Mouse (Mus musculus) urinary bladder, adult 18-20 months (tissue): ENCODE measurements at regions not wholly inside any gene's neighbourhood (a gene's known extent, or its start where the extent isn't known, plus 50 kb on each side); places are given as distances from the start of the nearest gene placed in this dataset.

Experiments
- DNase-seq, 2 experiments: peaks; one replicate each; pipeline ENCODE4 v3.0.0; 2022; ENCODE audit warnings: low spot score in 2 of 2, mixed read lengths in 2 of 2

DNA sequence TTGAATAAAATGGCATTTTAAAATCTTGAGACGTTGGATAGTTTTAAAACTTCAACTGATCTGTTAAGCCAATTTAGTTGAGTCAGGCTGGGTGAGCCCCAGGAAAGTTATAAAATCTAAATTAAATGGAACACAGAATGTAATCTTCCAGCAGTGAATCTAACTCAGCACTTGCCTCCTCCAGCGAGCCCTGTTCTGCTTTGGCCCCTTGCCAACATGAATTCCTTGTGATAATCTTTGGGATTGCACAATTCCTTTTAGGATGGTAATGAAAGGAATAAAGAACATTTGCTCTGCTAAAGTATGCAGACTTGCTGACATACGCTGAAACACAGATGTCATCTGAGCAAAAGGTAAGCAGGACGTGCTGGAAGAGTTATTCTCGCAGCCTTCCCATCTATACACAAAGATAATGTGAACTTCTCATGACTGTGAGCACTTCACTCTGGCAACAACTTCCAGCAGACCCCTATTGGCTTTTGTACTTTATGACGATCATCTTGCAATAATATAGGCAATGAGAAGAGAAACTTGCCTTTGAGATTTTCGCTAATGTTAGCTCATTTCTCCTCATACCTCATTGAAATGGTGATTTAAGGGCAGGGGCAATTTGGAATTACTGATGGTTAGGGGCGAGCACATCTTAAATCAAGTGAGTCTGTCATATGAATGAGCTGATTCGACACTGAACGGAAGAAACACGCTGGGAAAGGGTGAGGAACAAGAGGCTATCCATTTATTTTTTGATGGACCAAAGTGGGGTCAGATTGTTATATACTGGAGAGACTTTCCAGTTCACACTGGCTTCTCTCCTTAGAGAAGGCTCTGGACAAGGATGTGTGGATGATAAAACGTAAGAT, 216.3 kb upstream of the Pdzrn3 start:
- peak in 1 of 2 experiments; percentile 42 for DNase-seq

DNA sequence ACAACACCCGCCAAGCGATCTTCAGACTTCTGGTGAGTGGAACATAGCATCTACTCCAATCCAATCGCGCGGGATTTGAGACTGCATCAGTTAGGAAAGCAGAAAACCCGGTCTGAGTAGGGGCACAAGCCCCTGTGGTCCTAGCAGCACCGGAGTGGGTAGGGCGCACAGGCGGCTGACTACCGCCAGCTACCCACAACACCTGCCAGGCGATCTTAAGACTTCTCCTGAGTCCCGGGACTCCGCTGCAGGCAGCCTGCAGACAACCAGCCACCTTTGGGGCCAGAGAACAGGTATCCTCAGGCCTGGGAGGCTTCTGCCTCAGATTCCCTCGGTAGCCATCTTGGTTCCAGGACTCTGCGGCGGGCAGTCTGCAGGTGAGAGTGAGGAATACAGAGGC, 208.2 kb upstream of the Pdzrn3 start:
- DNase-seq, result no peak

DNA sequence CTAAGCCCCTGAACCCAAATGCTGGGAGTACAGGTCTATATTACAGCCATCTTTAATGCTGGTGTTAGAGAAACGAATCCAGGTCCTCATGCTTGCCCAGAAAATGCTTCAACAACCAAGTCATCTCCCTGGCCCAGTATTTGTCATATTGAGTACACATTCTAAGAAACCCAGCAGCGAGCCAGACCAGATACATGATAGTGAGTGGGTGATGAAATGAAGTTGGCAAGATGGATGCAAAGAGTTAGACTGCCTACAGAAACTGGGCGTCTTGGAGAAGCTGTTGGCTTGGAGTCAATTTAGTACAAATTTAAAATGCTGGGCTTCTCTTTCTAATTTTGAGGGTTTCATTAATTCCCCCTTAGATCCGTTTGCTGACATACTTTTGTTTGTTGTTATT, 203.1 kb upstream of the Pdzrn3 start:
- no peak for DNase-seq

DNA sequence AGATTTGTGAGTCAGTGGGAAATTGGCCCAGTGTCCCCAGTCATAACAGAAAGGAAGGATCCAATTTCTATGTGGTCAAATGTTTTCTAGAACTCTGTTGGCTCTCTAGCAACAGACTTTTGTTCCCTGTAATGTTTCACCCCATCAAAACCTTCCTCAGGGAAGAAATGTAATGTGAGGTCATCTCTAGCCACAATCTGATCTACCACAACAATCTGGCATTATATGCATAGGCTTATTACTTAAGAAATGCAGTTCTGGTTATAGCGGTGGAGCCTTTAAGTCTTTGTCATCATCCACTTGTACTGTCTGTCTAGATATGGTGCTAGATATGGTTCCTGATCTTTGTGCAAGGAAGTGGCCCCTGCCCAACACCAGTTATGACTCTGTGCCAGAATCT, 178.4 kb upstream of the Pdzrn3 start:
- no peak for DNase-seq

- no peak for DNase-seq
Observed at GRCm38 (mm10) chr6:101554965-101555604, 177.4 kb upstream of the Pdzrn3 start.

- DNase-seq, result no peak
Observed at GRCm38 (mm10) chr6:101550501-101551268, 173.0 kb upstream of the Pdzrn3 start.

DNA sequence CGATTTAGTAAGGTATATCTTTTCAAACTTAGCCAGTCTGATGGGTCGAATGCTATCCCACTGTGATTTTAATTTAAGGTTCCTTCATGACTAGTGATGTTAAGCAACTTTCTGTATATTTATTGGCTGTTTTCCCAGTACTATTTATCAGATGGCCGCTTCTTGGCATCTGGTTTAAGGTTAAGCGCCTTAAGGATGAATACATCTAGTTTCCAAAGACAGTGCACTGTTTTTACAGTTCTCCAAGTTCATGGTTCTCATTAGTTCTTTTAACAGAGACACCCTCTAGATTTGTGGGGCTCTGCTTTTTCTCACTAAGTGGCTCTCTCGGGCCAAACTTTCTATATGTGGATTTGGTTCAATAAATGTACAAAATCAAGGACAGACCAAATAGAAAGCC, 159.9 kb upstream of the Pdzrn3 start:
- no peak for DNase-seq

- DNase-seq, result peak in 1 of 2 experiments; percentile 18
Observed at GRCm38 (mm10) chr6:101534214-101535052, 156.7 kb upstream of the Pdzrn3 start.

DNA sequence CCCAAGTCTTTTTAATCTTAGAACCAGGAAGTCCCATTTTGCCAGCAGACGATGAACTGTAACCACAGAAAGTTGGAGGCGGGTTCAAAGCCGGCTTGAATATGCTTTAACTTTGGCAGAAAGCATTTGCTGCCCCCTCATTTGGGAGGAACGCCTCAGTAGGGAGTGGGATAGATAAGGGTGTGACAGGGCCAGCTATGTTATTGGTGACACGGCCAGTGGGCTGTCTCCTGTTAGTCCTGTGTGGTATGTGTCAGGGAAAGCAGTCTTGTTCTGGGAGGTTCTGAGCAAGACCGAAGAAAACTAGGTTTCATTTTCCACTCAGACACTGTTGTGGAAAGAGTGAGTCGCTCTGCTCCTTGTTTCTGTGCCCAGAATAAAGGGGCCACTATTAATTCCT, 154.7 kb upstream of the Pdzrn3 start:
- peak in 1 of 2 experiments; percentile 9 for DNase-seq

DNA sequence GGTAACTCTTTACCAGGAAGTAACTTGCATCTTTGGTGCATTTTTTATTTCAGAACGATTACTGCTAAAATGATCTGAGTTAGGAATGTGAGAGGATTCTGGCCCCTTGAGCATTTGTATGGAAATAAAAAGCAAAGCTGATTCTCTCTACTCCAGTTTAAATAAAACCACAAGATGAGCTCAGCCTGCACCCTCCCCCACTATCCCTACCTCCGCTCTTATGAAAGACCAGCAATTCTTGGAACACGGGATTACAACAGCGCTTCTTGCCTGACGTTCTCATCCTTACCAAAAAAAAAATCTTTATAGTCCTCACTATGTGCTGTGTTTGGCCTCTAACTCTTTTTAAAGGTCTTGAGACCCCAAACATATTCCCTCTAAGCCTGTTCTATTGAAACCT, 154.2 kb upstream of the Pdzrn3 start:
- DNase-seq, result peak in 1 of 2 experiments; percentile 6

- DNase-seq, result no peak
Observed at GRCm38 (mm10) chr6:101525129-101525528, 147.4 kb upstream of the Pdzrn3 start.

GRCm38 (mm10) chr6:101521316-101521715, 143.6 kb upstream of the Pdzrn3 start:
- DNase-seq, result no peak

GRCm38 (mm10) chr6:101520755-101521154, 143.1 kb upstream of the Pdzrn3 start:
- DNase-seq, result no peak

GRCm38 (mm10) chr6:101518904-101519701, 141.4 kb upstream of the Pdzrn3 start:
- no peak for DNase-seq

GRCm38 (mm10) chr6:101517584-101517983, 139.9 kb upstream of the Pdzrn3 start:
- DNase-seq, result no peak

DNA sequence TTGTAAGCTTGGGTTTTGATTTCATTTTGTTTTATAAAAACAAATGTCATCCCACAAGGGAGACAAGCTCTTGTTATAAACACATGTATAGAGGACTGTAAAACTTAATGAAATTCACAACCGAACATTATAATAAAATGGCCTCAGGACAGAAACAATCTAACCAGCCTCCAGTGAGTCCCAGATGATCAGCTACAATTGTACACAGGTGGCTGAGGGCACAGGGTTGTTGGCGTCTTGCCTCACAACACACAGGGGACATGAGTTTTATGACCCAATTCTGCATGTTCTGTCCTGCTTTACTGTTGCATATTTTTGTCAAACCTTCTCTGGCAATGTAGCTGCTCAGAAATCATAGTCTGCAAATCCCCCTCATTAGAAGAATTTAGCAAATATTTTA, 136.0 kb upstream of the Pdzrn3 start:
- DNase-seq, result no peak

GRCm38 (mm10) chr6:101502149-101502548, 124.5 kb upstream of the Pdzrn3 start:
- DNase-seq, result no peak

GRCm38 (mm10) chr6:101501716-101502115, 124.0 kb upstream of the Pdzrn3 start:
- no peak for DNase-seq

DNA sequence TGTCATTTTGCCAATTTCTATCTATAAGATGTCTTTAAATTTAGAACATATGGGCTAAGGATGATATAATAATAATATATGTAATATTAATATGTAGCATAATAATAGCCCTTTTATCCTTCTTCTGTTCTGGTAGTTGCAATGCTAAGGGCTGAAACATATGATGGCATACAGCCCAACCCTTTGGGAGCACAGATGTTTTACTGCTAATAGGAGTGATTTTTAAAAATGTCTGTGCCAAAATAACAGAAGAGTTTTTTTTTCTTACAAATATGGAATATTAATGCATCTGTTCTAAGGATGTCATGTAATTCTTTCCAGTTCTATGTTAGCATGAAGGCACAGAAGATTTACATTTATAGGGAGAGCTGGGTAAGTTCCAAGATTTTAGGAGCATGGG, 122.5 kb upstream of the Pdzrn3 start:
- DNase-seq, result no peak

- DNase-seq, result no peak
Observed at GRCm38 (mm10) chr6:101488466-101488865, 110.8 kb upstream of the Pdzrn3 start.
